In the genomic region with DNA sequence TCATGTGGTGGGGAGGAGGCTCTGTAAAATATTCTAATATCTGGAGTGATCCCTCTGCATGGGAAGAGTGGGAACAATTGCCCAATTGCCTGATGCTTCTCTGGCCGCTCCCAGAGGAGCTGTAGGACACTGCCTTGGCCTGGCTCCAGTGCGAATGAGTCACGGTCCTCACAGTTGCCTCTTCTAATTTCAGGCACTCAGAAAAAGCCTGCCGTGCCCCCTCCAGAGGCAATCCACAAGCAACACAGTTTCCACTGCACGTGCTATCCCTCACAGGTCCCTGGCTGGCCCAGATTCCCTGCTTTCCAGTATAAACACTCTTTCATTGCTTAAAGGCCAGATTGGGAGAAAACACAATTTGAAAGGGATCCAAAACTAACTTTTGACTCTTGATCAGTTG, we compare ENCODE assay signal across 9 mouse cellular contexts. TPM values are rescaled to one million over a fixed set of nuclear protein-coding genes. Genes with fewer than 3 reads are reported as not detected.
A peak's percentile ranks its signal among the peaks of the same experiment; 100 is the strongest.
DNase-seq lines count a peak whose midpoint lies in the region; ATAC-seq and TF ChIP-seq lines count a peak whose summit lies in the region.
"Had no signal": no experiment of that assay in that cellular context is flagged by ENCODE, and none has a peak within 500 bp of the region (broad histone marks: within the 10 kb centered on the region; RNA-seq: fewer than 3 reads in every experiment).

No protein-coding gene starts in this region.

- WGBS in limb, embryonic 14.5 days = 52% methylated on average over 5 of the region's 5 CpGs
- WGBS in limb, embryonic 10.5 days = 65% methylated on average over 5 of the region's 5 CpGs
- WGBS in midbrain, embryonic 15.5 days = 37% methylated on average over 5 of the region's 5 CpGs

- ATAC-seq in limb, embryonic 14.5 days (ENCODE audit: low FRiP score, low read depth) = peak; percentile 58; the same call in 1 of the 2 replicates
- ATAC-seq in midbrain, embryonic 15.5 days (replicated peaks) = no peak

- no peak for TF ChIP-seq POLR2A in limb, embryonic 14.5 days (IDR thresholded peaks at IDR 0.05; ENCODE audit: borderline replicate concordance, extremely low read depth, insufficient read depth, insufficient read length)

- H3K27me3 ChIP-seq in limb, embryonic 14.5 days (ENCODE audit: control insufficient read depth, insufficient read depth, low read length) = no peaks in the 10 kb centered on the region
- 0 out of 2 replicates have a peak, but pooled peaks cover 6% of the 10 kb centered on the region for H3K27me3 ChIP-seq in limb, embryonic 10.5 days (ENCODE audit: low read depth, poor library complexity, severe bottlenecking)
- H3K27me3 ChIP-seq in midbrain, embryonic 15.5 days (replicated peaks) = no peaks in the 10 kb centered on the region
- H3K27me3 ChIP-seq: limb, embryonic 13.5 days had no signal

- no peak overlapping the region for H3K4me2 ChIP-seq in limb, embryonic 14.5 days (replicated peaks; ENCODE audit: low read depth, low read length, severe bottlenecking)
- no peak overlapping the region for H3K4me2 ChIP-seq in midbrain, embryonic 15.5 days
- H3K4me2 ChIP-seq: limb, embryonic 13.5 days had no signal

- peaks cover 4% of the 10 kb centered on the region; the same call in 1 of the 2 replicates for H3K36me3 ChIP-seq in limb, embryonic 14.5 days (ENCODE audit: control insufficient read depth, insufficient read depth, low read length)
- H3K36me3 ChIP-seq in limb, embryonic 10.5 days = peaks cover 15% of the 10 kb centered on the region
- no peaks in the 10 kb centered on the region for H3K36me3 ChIP-seq in midbrain, embryonic 15.5 days (replicated peaks)

- H3K4me1 ChIP-seq in limb, embryonic 14.5 days (ENCODE audit: control insufficient read depth, insufficient read depth, low read length) = peaks cover 8% of the 10 kb centered on the region; the same call in 1 of the 2 replicates
- peaks cover 19% of the 10 kb centered on the region for H3K4me1 ChIP-seq in limb, embryonic 10.5 days
- H3K4me1 ChIP-seq in midbrain, embryonic 15.5 days = peaks cover 14% of the 10 kb centered on the region

- H3K4me3 ChIP-seq in limb, embryonic 14.5 days (replicated peaks; ENCODE audit: low read length) = no peak overlapping the region
- H3K4me3 ChIP-seq in limb, embryonic 10.5 days = no peak overlapping the region
- no peak overlapping the region for H3K4me3 ChIP-seq in midbrain, embryonic 15.5 days
- H3K4me3 ChIP-seq: limb, embryonic 13.5 days had no signal

- H3K27ac ChIP-seq in limb, embryonic 14.5 days (replicated peaks; ENCODE audit: low read depth, low read length) = no peak overlapping the region
- no peak overlapping the region for H3K27ac ChIP-seq in limb, embryonic 10.5 days
- no peak overlapping the region for H3K27ac ChIP-seq in midbrain, embryonic 15.5 days
- H3K27ac ChIP-seq: limb, embryonic 13.5 days had no signal

- no peaks in the 10 kb centered on the region for H3K9me3 ChIP-seq in limb, embryonic 14.5 days (ENCODE audit: control insufficient read depth, low read length)
- H3K9me3 ChIP-seq in limb, embryonic 10.5 days (replicated peaks) = no peaks in the 10 kb centered on the region
- H3K9me3 ChIP-seq in midbrain, embryonic 15.5 days = no peaks in the 10 kb centered on the region
- H3K9me3 ChIP-seq: limb, embryonic 13.5 days had no signal

- no peak overlapping the region for H3K9ac ChIP-seq in limb, embryonic 14.5 days (ENCODE audit: low read depth, low read length, severe bottlenecking)
- no peak overlapping the region for H3K9ac ChIP-seq in midbrain, embryonic 15.5 days
- H3K9ac ChIP-seq: limb, embryonic 13.5 days had no signal

- DNase-seq in limb, embryonic 14.5 days (ENCODE audit: low spot score) = peak; percentile 75
- DNase-seq in limb, embryonic 10.5 days (ENCODE audit: low spot score) = no peak
- DNase-seq in cerebellum, adult 18-20 months = peak; percentile 86 to 91
- peak; percentile 62 for DNase-seq in gonadal fat pad, adult 2 months (ENCODE audit: low read depth)
- peak; percentile 84 for DNase-seq in layer of hippocampus, adult 11-12 months (ENCODE audit: low spot score)
- peak; percentile 92 for DNase-seq in lung, postnatal 25 days (ENCODE audit: low spot score)
- no peak for DNase-seq in spleen, postnatal 14 days (ENCODE audit: low spot score in 2 of 2)

RNA-seq across cellular contexts. Expression of a gene that starts 13.2 kb away (rescaled TPM):
- 19.0 and 26.9 TPM in 2 replicates for polyA plus RNA-seq in limb, embryonic 14.5 days (2012; rRNA removed)
- polyA plus RNA-seq in limb, embryonic 14.5 days (2014; fragmentation: Nextera tagmentation; extraction: Ambion mirVana) = 8.4 and 9.1 TPM in 2 replicates
- polyA plus RNA-seq in limb, embryonic 10.5 days (2016; fragmentation: Nextera tagmentation; extraction: Ambion mirVana) = 7.1 and 8.6 TPM in 2 replicates
- polyA plus RNA-seq in gonadal fat pad, adult 2 months (2012; rRNA removed) = 8.9 and 10.0 TPM in 2 replicates
- 7.7 and 8.7 TPM in 2 replicates for polyA plus RNA-seq in midbrain, embryonic 15.5 days (2015; fragmentation: Nextera tagmentation; extraction: Ambion mirVana)

RNA-seq across cellular contexts. Expression of a gene that starts 24.0 kb away (rescaled TPM):
- polyA plus RNA-seq in limb, embryonic 14.5 days (2012; rRNA removed) = 13.6 and 15.0 TPM in 2 replicates
- 18.3 and 19.0 TPM in 2 replicates for polyA plus RNA-seq in limb, embryonic 14.5 days (2014; fragmentation: Nextera tagmentation; extraction: Ambion mirVana)
- 19.3 and 19.9 TPM in 2 replicates for polyA plus RNA-seq in limb, embryonic 10.5 days (2016; fragmentation: Nextera tagmentation; extraction: Ambion mirVana)
- polyA plus RNA-seq in gonadal fat pad, adult 2 months (2012; rRNA removed) = 9.9 and 10.2 TPM in 2 replicates
- polyA plus RNA-seq in midbrain, embryonic 15.5 days (2015; fragmentation: Nextera tagmentation; extraction: Ambion mirVana) = 25.2 and 28.4 TPM in 2 replicates

Comparison
In these comparisons a context has a peak if more than half of its experiments do, and no peak if none do; other contexts are left out.
1. DNase-seq: peak in limb, embryonic 14.5 days (single experiment), cerebellum, adult 18-20 months (2 of 2), gonadal fat pad, adult 2 months (single experiment), layer of hippocampus, adult 11-12 months (single experiment) and lung, postnatal 25 days (single experiment); none in limb, embryonic 10.5 days (single experiment) and spleen, postnatal 14 days (0 of 2).